Mouse (Mus musculus) layer of hippocampus, adult 11-12 months (tissue): ENCODE measurements around the gene Gsta2.
"Not testable (repeated sequence)": the region's sequence is repeated elsewhere in the genome, so short reads cannot be mapped to it uniquely, and the experiment has no call there.

Experiments used
- DNase-seq: peaks from one replicate; pipeline ENCODE4 v3.0.0; 2022; ENCODE audit warnings: low spot score

Gsta2 gene

GRCm38 (mm10) chr9:78355611-78356010 is at the start of gene Gsta2:
Gsta2 (minus strand) TSS chr9:78355788.
- no peak for DNase-seq

- DNase-seq: no peak
These were observed 46.0 kb upstream of the Gsta2 start for GRCm38 (mm10) chr9:78401596-78401995.

- DNase-seq: no peak
These were observed 45.0 kb upstream of the Gsta2 start for GRCm38 (mm10) chr9:78400570-78400969.

- no peak for DNase-seq
These were observed 40.9 kb upstream of the Gsta2 start for GRCm38 (mm10) chr9:78396517-78396916.

- peak; percentile 37 for DNase-seq
These were observed 40.2 kb upstream of the Gsta2 start, which contains the start of gene Ddx43 for GRCm38 (mm10) chr9:78395630-78396351. Ddx43 (plus strand) TSS chr9:78395777.

GRCm38 (mm10) chr9:78395244-78395629 is 39.6 kb upstream of the Gsta2 start:
- DNase-seq: no peak

GRCm38 (mm10) chr9:78394602-78395001 is 39.0 kb upstream of the Gsta2 start:
- DNase-seq: no peak

- DNase-seq: no peak
These were observed 38.2 kb upstream of the Gsta2 start for GRCm38 (mm10) chr9:78393741-78394140.

GRCm38 (mm10) chr9:78389981-78390380 is 34.4 kb upstream of the Gsta2 start:
- no peak for DNase-seq

- no peak for DNase-seq
These were observed 31.4 kb upstream of the Gsta2 start for GRCm38 (mm10) chr9:78386947-78387346.

- DNase-seq: no peak
These were observed 30.3 kb upstream of the Gsta2 start for GRCm38 (mm10) chr9:78385893-78386292.

- DNase-seq: no peak
These were observed 22.7 kb upstream of the Gsta2 start, which contains the start of gene Ooep for GRCm38 (mm10) chr9:78378113-78378785. Ooep (minus strand) TSS chr9:78378725.

- DNase-seq: no peak
These were observed 22.0 kb upstream of the Gsta2 start for GRCm38 (mm10) chr9:78377546-78377945.

GRCm38 (mm10) chr9:78375486-78375885 is 19.9 kb upstream of the Gsta2 start:
- DNase-seq: no peak

- no peak for DNase-seq
These were observed 19.3 kb upstream of the Gsta2 start for GRCm38 (mm10) chr9:78374885-78375389.

- DNase-seq: no peak
These were observed 18.8 kb upstream of the Gsta2 start for GRCm38 (mm10) chr9:78374397-78374796.

- no peak for DNase-seq
These were observed 17.4 kb upstream of the Gsta2 start for GRCm38 (mm10) chr9:78372827-78373504.

GRCm38 (mm10) chr9:78371441-78371840 is 15.9 kb upstream of the Gsta2 start:
- no peak for DNase-seq

- DNase-seq: no peak
These were observed 14.2 kb upstream of the Gsta2 start for GRCm38 (mm10) chr9:78369786-78370185.

GRCm38 (mm10) chr9:78369349-78369748 is 13.8 kb upstream of the Gsta2 start:
- DNase-seq: no peak

GRCm38 (mm10) chr9:78368671-78369293 is 13.2 kb upstream of the Gsta2 start:
- DNase-seq: no peak

- not testable (repeated sequence) for DNase-seq
These were observed 12.4 kb upstream of the Gsta2 start, which contains the start of gene Dppa5a for GRCm38 (mm10) chr9:78367959-78368358. Dppa5a (minus strand) TSS chr9:78368177.
